Mouse (Mus musculus) MEL (cell line): ENCODE measurements around the gene Lamtor1.

Experiments used
- CTCF ChIP-seq, 3 experiments: IDR thresholded peaks in 2 of 3; conservative IDR thresholded peaks in 1 of 3; 2 replicates each; pipeline ENCODE4 v1.5.1; 2011 to 2012; ENCODE audit warnings: low read length in 3 of 3, low read depth in 2 of 3, mild to moderate bottlenecking in 2 of 3, improper control_type of control experiment in 1 of 3, inconsistent platforms in 1 of 3, mixed read lengths in 1 of 3, moderate library complexity in 1 of 3; ENCODE audit not compliant: control insufficient read depth in 1 of 3, insufficient read depth in 1 of 3, poor library complexity in 1 of 3, severe bottlenecking in 1 of 3
- EP300 ChIP-seq, 2 experiments: IDR thresholded peaks; 2 replicates each; pipeline ENCODE4 v1.6.1; 2011; ENCODE audit warnings: improper control_type of control experiment in 2 of 2, low read length in 2 of 2, low read depth in 1 of 2, mild to moderate bottlenecking in 1 of 2
- ETS1 ChIP-seq: IDR thresholded peaks from 2 replicates; pipeline ENCODE4 v1.6.1; 2012; ENCODE audit warnings: low read depth, mild to moderate bottlenecking, inconsistent platforms, low read length, improper control_type of control experiment, moderate library complexity
- GATA1 ChIP-seq: IDR thresholded peaks from 2 replicates; pipeline ENCODE4 v1.6.1; 2011; ENCODE audit warnings: low read depth, low read length, improper control_type of control experiment
- JUND ChIP-seq: IDR thresholded peaks from 2 replicates; pipeline ENCODE4 v1.6.1; 2011; ENCODE audit warnings: low read depth, mild to moderate bottlenecking, improper control_type of control experiment, low read length
- KAT2A ChIP-seq: conservative IDR thresholded peaks from 2 replicates; pipeline ENCODE4 v1.6.1; 2012; ENCODE audit warnings: low read depth, low read length, improper control_type of control experiment, inconsistent platforms
- MYB ChIP-seq: IDR thresholded peaks from 2 replicates; pipeline ENCODE4 v1.6.1; 2011; ENCODE audit warnings: mild to moderate bottlenecking, low read depth, low read length, improper control_type of control experiment
- NRF1 ChIP-seq: IDR thresholded peaks from 2 replicates; pipeline ENCODE4 v1.6.1; 2014; ENCODE audit warnings: low read depth, mild to moderate bottlenecking, inconsistent platforms, low read length, improper control_type of control experiment, moderate library complexity; ENCODE audit not compliant: poor library complexity, insufficient read depth, severe bottlenecking
- POLR2A ChIP-seq, 2 experiments: IDR thresholded peaks; 2 replicates each; pipeline ENCODE4 v1.6.1; 2011 to 2012; ENCODE audit warnings: low read length in 2 of 2, mild to moderate bottlenecking in 2 of 2, control low read depth in 1 of 2, improper control_type of control experiment in 1 of 2, low read depth in 1 of 2, moderate library complexity in 1 of 2; ENCODE audit not compliant: control insufficient read depth in 1 of 2, insufficient read depth in 1 of 2, poor library complexity in 1 of 2
- POLR2AphosphoS5 ChIP-seq: IDR thresholded peaks from 2 replicates; pipeline ENCODE4 v1.6.1; 2012; ENCODE audit warnings: low read depth, borderline replicate concordance, mild to moderate bottlenecking, inconsistent platforms, low read length, moderate library complexity, mixed read lengths
- RCOR1 ChIP-seq: IDR thresholded peaks from 2 replicates; pipeline ENCODE4 v1.6.1; 2012; ENCODE audit warnings: low read depth, mild to moderate bottlenecking, inconsistent platforms, low read length, improper control_type of control experiment
- USF1 ChIP-seq: IDR thresholded peaks from 2 replicates; pipeline ENCODE4 v1.6.1; 2014; ENCODE audit warnings: low read depth, mild to moderate bottlenecking, inconsistent platforms, low read length, improper control_type of control experiment, moderate library complexity
- USF2 ChIP-seq, 2 experiments: IDR thresholded peaks; 2 replicates each; pipeline ENCODE4 v1.6.1; 2011 to 2012; ENCODE audit warnings: improper control_type of control experiment in 2 of 2, low read length in 2 of 2, borderline replicate concordance in 1 of 2, inconsistent platforms in 1 of 2, low read depth in 1 of 2, mild to moderate bottlenecking in 1 of 2; ENCODE audit not compliant: insufficient read depth in 1 of 2

DNA sequence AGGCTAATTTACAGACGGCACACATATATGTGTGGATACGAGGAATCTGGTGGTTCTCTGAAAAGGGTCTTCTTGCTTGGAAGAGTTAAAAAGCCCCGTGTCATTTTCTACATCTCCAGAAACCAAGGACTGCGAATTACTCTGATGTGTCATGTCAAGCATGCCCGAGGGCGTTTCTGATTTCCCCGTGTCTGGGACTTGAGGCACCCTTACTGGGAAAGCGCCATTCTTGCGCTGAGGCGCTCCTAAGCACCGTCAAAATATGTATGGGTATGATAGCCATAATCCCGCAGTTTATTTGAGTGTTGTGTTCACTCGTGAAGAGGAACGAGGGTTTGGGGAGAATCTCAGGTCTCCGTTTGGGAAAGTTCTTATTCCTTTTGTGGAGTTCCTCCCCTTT, 27.6 kb downstream of the Lamtor1 start:
- no peak for TF ChIP-seq CTCF (IDR thresholded peaks at IDR 0.05 in 2 of 3, conservative IDR thresholded peaks at IDR 0.05 in 1 of 3; ENCODE audit: control insufficient read depth in 1 of 3, insufficient read depth in 1 of 3, low read depth in 2 of 3, low read length in 3 of 3, poor library complexity in 1 of 3, severe bottlenecking in 1 of 3)
- TF ChIP-seq POLR2A (IDR thresholded peaks at IDR 0.05; ENCODE audit: control insufficient read depth in 1 of 2, insufficient read depth in 1 of 2, low read depth in 1 of 2, low read length in 2 of 2, poor library complexity in 1 of 2), result no peak
- TF ChIP-seq RCOR1, result no peak
- no peak for TF ChIP-seq USF2 (IDR thresholded peaks at IDR 0.05; ENCODE audit: borderline replicate concordance in 1 of 2, insufficient read depth in 1 of 2, low read depth in 1 of 2, low read length in 2 of 2)
- no peak for TF ChIP-seq JUND
- TF ChIP-seq USF1, result no peak
- TF ChIP-seq NRF1, result no peak
- TF ChIP-seq EP300 (IDR thresholded peaks at IDR 0.05; ENCODE audit: low read depth in 1 of 2, low read length in 2 of 2), result no peak
- no peak for TF ChIP-seq POLR2AphosphoS5
- TF ChIP-seq MYB, result no peak
- no peak for TF ChIP-seq KAT2A
- no peak for TF ChIP-seq GATA1
- TF ChIP-seq ETS1, result no peak
